Mouse (Mus musculus): ENCODE measurements at regions not wholly inside any gene's neighbourhood (a gene's known extent, or its start where the extent isn't known, plus 50 kb on each side); places are given as distances from the start of the nearest gene placed in this dataset.

GRCm38 (mm10) chr16:70621750-70622149, 308.0 kb downstream of the Gbe1 start:
- DNase-seq (ENCODE audit: low spot score in 2 of 2): no peak

- DNase-seq (ENCODE audit: low spot score in 2 of 2): no peak
Observed at GRCm38 (mm10) chr16:70643630-70644264, 330.0 kb downstream of the Gbe1 start.

- no peak for DNase-seq (ENCODE audit: low spot score in 2 of 2)
Observed at GRCm38 (mm10) chr16:70644695-70645279, 331.0 kb downstream of the Gbe1 start.

GRCm38 (mm10) chr16:70654429-70655081, 340.8 kb downstream of the Gbe1 start:
- no peak for DNase-seq (ENCODE audit: low spot score in 2 of 2)

- DNase-seq (ENCODE audit: low spot score in 2 of 2): no peak
Observed at GRCm38 (mm10) chr16:70689826-70690225, 376.1 kb downstream of the Gbe1 start.

- no peak for DNase-seq (ENCODE audit: low spot score in 2 of 2)
Observed at GRCm38 (mm10) chr16:70724722-70725284, 411.1 kb downstream of the Gbe1 start.

- no peak for DNase-seq (ENCODE audit: low spot score in 2 of 2)
Observed at GRCm38 (mm10) chr16:70725291-70725801, 411.6 kb downstream of the Gbe1 start.

- DNase-seq (ENCODE audit: low spot score in 2 of 2): no peak
Observed at GRCm38 (mm10) chr16:70733016-70733415, 419.3 kb downstream of the Gbe1 start.

GRCm38 (mm10) chr16:70740046-70740445, 426.3 kb downstream of the Gbe1 start:
- DNase-seq (ENCODE audit: low spot score in 2 of 2): no peak

GRCm38 (mm10) chr16:70754228-70754627, 440.5 kb downstream of the Gbe1 start:
- no peak for DNase-seq (ENCODE audit: low spot score in 2 of 2)

GRCm38 (mm10) chr16:70798061-70798460, 484.3 kb downstream of the Gbe1 start:
- DNase-seq (ENCODE audit: low spot score in 2 of 2): no peak

- DNase-seq (ENCODE audit: low spot score in 2 of 2): no peak
Observed at GRCm38 (mm10) chr16:70803549-70803948, 489.8 kb downstream of the Gbe1 start.

- DNase-seq (ENCODE audit: low spot score in 2 of 2): no peak
Observed at GRCm38 (mm10) chr16:70825910-70826309, 512.2 kb downstream of the Gbe1 start.

- DNase-seq (ENCODE audit: low spot score in 2 of 2): peak in 1 of 2 experiments; percentile 13
Observed at GRCm38 (mm10) chr16:70835006-70835405, 521.3 kb downstream of the Gbe1 start.

- no peak for DNase-seq (ENCODE audit: low spot score in 2 of 2)
Observed at GRCm38 (mm10) chr16:70838139-70838538, 524.4 kb downstream of the Gbe1 start.

- no peak for DNase-seq (ENCODE audit: low spot score in 2 of 2)
Observed at GRCm38 (mm10) chr16:70868241-70868640, 554.5 kb downstream of the Gbe1 start.

GRCm38 (mm10) chr16:70869205-70869604, 555.5 kb downstream of the Gbe1 start:
- no peak for DNase-seq (ENCODE audit: low spot score in 2 of 2)

GRCm38 (mm10) chr16:70874080-70874479, 560.3 kb downstream of the Gbe1 start:
- DNase-seq (ENCODE audit: low spot score in 2 of 2): no peak

GRCm38 (mm10) chr16:70880678-70881077, 566.9 kb downstream of the Gbe1 start:
- no peak for DNase-seq (ENCODE audit: low spot score in 2 of 2)

GRCm38 (mm10) chr16:70881098-70881850, 567.5 kb downstream of the Gbe1 start:
- no peak for DNase-seq (ENCODE audit: low spot score in 2 of 2)

GRCm38 (mm10) chr16:70900085-70900484, 586.3 kb downstream of the Gbe1 start:
- no peak for DNase-seq (ENCODE audit: low spot score in 2 of 2)

GRCm38 (mm10) chr16:70920047-70920446, 606.3 kb downstream of the Gbe1 start:
- no peak for DNase-seq (ENCODE audit: low spot score in 2 of 2)

All from layer of hippocampus, adult 8-10 months (tissue).